Mouse (Mus musculus) heart, postnatal 0 days (tissue): Measurements from ENCODE around the gene Tfr2. TPM values are rescaled to one million over a fixed set of nuclear protein-coding genes. Genes with fewer than 3 reads are reported as not detected.

ENCODE experiments used
- ATAC-seq: fragments of 200-750 bp; cut with Nextera tagmentation; 2 replicates; pipeline ENCODE4 v1.8.0; 2017; ENCODE audit warnings: low read depth, moderate number of reproducible peaks, moderate library complexity; ENCODE audit not compliant: insufficient read depth
- DNase-seq: peaks from one replicate; pipeline ENCODE4 v3.0.0-alpha.2; 2016; ENCODE audit warnings: low spot score
- H3K27ac ChIP-seq: fragments of 300-500 bp; sonication (generic); 2 replicates; pipeline ENCODE4 v1.5.1; 2014; ENCODE audit warnings: low read depth, mild to moderate bottlenecking
- H3K27me3 ChIP-seq: fragments of 300-500 bp; sonication (generic); 2 replicates; pipeline ENCODE4 v1.6.1; 2014; ENCODE audit warnings: low read length, mixed read lengths; ENCODE audit not compliant: control insufficient read depth, insufficient read depth
- H3K36me3 ChIP-seq: fragments of 300-500 bp; sonication (generic); replicated peaks from 2 replicates; pipeline ENCODE4 v1.6.1; 2014; ENCODE audit warnings: low read length, mixed read lengths; ENCODE audit not compliant: control insufficient read depth, insufficient read depth
- H3K4me1 ChIP-seq: fragments of 300-500 bp; sonication (generic); 2 replicates; pipeline ENCODE4 v1.6.1; 2014; ENCODE audit warnings: antibody characterized with exemption; ENCODE audit not compliant: control insufficient read depth, insufficient read depth
- H3K4me2 ChIP-seq: fragments of 300-500 bp; sonication (generic); 2 replicates; pipeline ENCODE4 v1.6.1; 2014; ENCODE audit warnings: low read depth, mild to moderate bottlenecking, low read length, moderate library complexity
- H3K4me3 ChIP-seq: fragments of 300-500 bp; sonication (generic); 2 replicates; pipeline ENCODE4 v1.5.1; 2014; ENCODE audit warnings: low read depth, low read length
- H3K9ac ChIP-seq: fragments of 300-500 bp; sonication (generic); replicated peaks from 2 replicates; pipeline ENCODE4 v1.6.1; 2014; ENCODE audit warnings: low read depth, low read length, mixed read lengths
- H3K9me3 ChIP-seq: fragments of 300-500 bp; sonication (generic); replicated peaks from 2 replicates; pipeline ENCODE4 v1.6.1; 2016; ENCODE audit warnings: low read length; ENCODE audit not compliant: control insufficient read depth
- CTCF ChIP-seq: IDR thresholded peaks from 2 replicates; pipeline ENCODE4 v1.5.1; 2016; ENCODE audit warnings: antibody characterized with exemption, control low read depth, low read depth
- EP300 ChIP-seq: IDR thresholded peaks from 2 replicates; pipeline ENCODE4 v1.6.1; 2016; ENCODE audit warnings: antibody characterized with exemption, low read depth
- WGBS: fragments of 180-500 bp; shearing (Covaris S2); extraction: QIAGEN DNeasy Blood & Tissue Kit; methylation state at CpG from one replicate; pipeline ENCODE4 v1.1.7; 2014; 5-methylcytosine and 5-hydroxymethylcytosine counted together
- polyA plus RNA-seq: library from polyadenylated mRNA; unstranded; fragments of >200 nt; fragmentation: Nextera tagmentation; extraction: Ambion mirVana; gene quantifications from 2 replicates; pipeline ENCODE4 v1.2.1, GENCODE M21; 2015
- total RNA-seq: library from RNA; depleted of rRNA; stranded (reverse); fragments of >200 nt; gene quantifications from 2 replicates; pipeline ENCODE4 v1.2.3, GENCODE M21; 2014; ENCODE audit warnings: low replicate concordance

Gene Tfr2
- total and polyA plus RNA-seq, 2 experiments from 2014 or later = 0.07 TPM; not detected in 1

GRCm38 (mm10) chr5:137609292-137609691, 39.7 kb downstream of the Tfr2 start:
- no peaks in the 10 kb centered on the region for H3K27me3 ChIP-seq
- no peak overlapping the region for H3K27ac ChIP-seq
- no peaks in the 10 kb centered on the region for H3K9me3 ChIP-seq
- peaks cover 27% of the 10 kb centered on the region for H3K36me3 ChIP-seq
- WGBS = 71% methylated on average over 3 of the region's 3 CpGs
- TF ChIP-seq EP300 = no peak
- TF ChIP-seq CTCF = no peak
- no peak overlapping the region for H3K9ac ChIP-seq
- DNase-seq (no peak), ATAC-seq (no peak)
- peaks cover 31% of the 10 kb centered on the region for H3K4me1 ChIP-seq
- no peak overlapping the region for H3K4me3 ChIP-seq
- H3K4me2 ChIP-seq = no peak overlapping the region

GRCm38 (mm10) chr5:137610056-137610455, 40.4 kb downstream of the Tfr2 start:
- TF ChIP-seq EP300 = no peak
- no peak for TF ChIP-seq CTCF
- peaks cover 24% of the 10 kb centered on the region for H3K36me3 ChIP-seq
- H3K4me3 ChIP-seq = peak overlapping the region; percentile 35
- H3K9me3 ChIP-seq = no peaks in the 10 kb centered on the region
- peak overlapping the region; percentile 53 for H3K4me2 ChIP-seq
- H3K27ac ChIP-seq = peak overlapping the region; percentile 92
- 0 out of 2 replicates have a peak overlapping the region, but pooled peaks have one; percentile 51 for H3K9ac ChIP-seq
- DNase-seq (no peak), ATAC-seq (no peak)
- 55% methylated on average over 4 of the region's 4 CpGs for WGBS
- peaks cover 31% of the 10 kb centered on the region for H3K4me1 ChIP-seq
- no peaks in the 10 kb centered on the region for H3K27me3 ChIP-seq

GRCm38 (mm10) chr5:137610548-137611244, 41.1 kb downstream of the Tfr2 start:
- H3K9ac ChIP-seq = peak overlapping the region; percentile 51
- peaks cover 17% of the 10 kb centered on the region for H3K36me3 ChIP-seq
- 0 out of 2 replicates have a peak, but pooled peaks have one; percentile 9 for TF ChIP-seq CTCF
- 0 out of 2 replicates have a peak, but pooled peaks have one; percentile 55 for TF ChIP-seq EP300
- H3K9me3 ChIP-seq = no peaks in the 10 kb centered on the region
- H3K4me2 ChIP-seq = peak overlapping the region; percentile 53
- H3K27me3 ChIP-seq = no peaks in the 10 kb centered on the region
- DNase-seq = peak; percentile 85
- peak overlapping the region; percentile 35 for H3K4me3 ChIP-seq
- 8% methylated on average over 12 of the region's 12 CpGs for WGBS
- H3K4me1 ChIP-seq = peaks cover 31% of the 10 kb centered on the region
- H3K27ac ChIP-seq = peak overlapping the region; percentile 92
- peak; percentile 79 for ATAC-seq

GRCm38 (mm10) chr5:137611245-137611602, 41.6 kb downstream of the Tfr2 start:
- ATAC-seq (peak; percentile 61), DNase-seq (peak; percentile 55)
- H3K4me3 ChIP-seq = peak overlapping the region; percentile 35
- H3K9me3 ChIP-seq = no peaks in the 10 kb centered on the region
- peaks cover 12% of the 10 kb centered on the region for H3K36me3 ChIP-seq
- H3K9ac ChIP-seq = peak overlapping the region; percentile 51
- no peak for TF ChIP-seq CTCF
- no peak for TF ChIP-seq EP300
- peaks cover 31% of the 10 kb centered on the region for H3K4me1 ChIP-seq
- peak overlapping the region; percentile 53 for H3K4me2 ChIP-seq
- peak overlapping the region; percentile 92 for H3K27ac ChIP-seq
- H3K27me3 ChIP-seq = no peaks in the 10 kb centered on the region
- 6% methylated on average over 6 of the region's 6 CpGs for WGBS

- Histone ChIP-seq H3K9ac (no peak overlapping the region), H3K27me3 (no peaks in the 10 kb centered on the region), H3K4me2 (no peak overlapping the region), H3K36me3 (no peaks in the 10 kb centered on the region), H3K4me3 (no peak overlapping the region), H3K27ac (no peak overlapping the region), H3K9me3 (no peaks in the 10 kb centered on the region), H3K4me1 (peaks cover 31% of the 10 kb centered on the region)
- ATAC-seq (no peak), DNase-seq (no peak)
- 72% methylated on average over 5 of the region's 5 CpGs for WGBS
- TF ChIP-seq EP300 (no peak), CTCF (no peak)
Measured at GRCm38 (mm10) chr5:137613076-137613475, 43.4 kb downstream of the Tfr2 start.
